Mouse (Mus musculus) cerebellum, adult 2 months (tissue): ENCODE results near the gene Slc24a2. TPM values are rescaled to one million over a fixed set of nuclear protein-coding genes. Genes with fewer than 3 reads are reported as not detected.

ENCODE experiments used
- DNase-seq, 2 experiments: peaks; one replicate each; pipeline ENCODE4 v3.0.0; 2021
- H3K27ac ChIP-seq: fragments of 200-500 bp; 2 replicates; pipeline ENCODE4 v1.5.1; 2012; ENCODE audit warnings: low read length, control low read depth, inconsistent platforms; ENCODE audit not compliant: insufficient read depth
- H3K27me3 ChIP-seq: fragments of 200-500 bp; 2 replicates; pipeline ENCODE4 v1.6.1; 2012; ENCODE audit warnings: inconsistent platforms, mild to moderate bottlenecking, low read length, moderate library complexity; ENCODE audit not compliant: control insufficient read depth, insufficient read depth
- H3K4me1 ChIP-seq: fragments of 200-500 bp; 2 replicates; pipeline ENCODE4 v1.6.1; 2011; ENCODE audit warnings: low read length; ENCODE audit not compliant: control insufficient read depth, insufficient read depth
- H3K4me3 ChIP-seq: fragments of 200-500 bp; replicated peaks from 2 replicates; pipeline ENCODE3; 2011; ENCODE audit warnings: mild to moderate bottlenecking, low read depth, low read length, control low read depth; ENCODE audit not compliant: insufficient read depth
- CTCF ChIP-seq: fragments of 200-500 bp; IDR thresholded peaks from 2 replicates; pipeline ENCODE4 v1.5.1; 2011; ENCODE audit warnings: low read depth, mild to moderate bottlenecking, control low read depth, low read length, moderate library complexity, borderline replicate concordance; ENCODE audit not compliant: insufficient read depth
- POLR2A ChIP-seq: fragments of 200-500 bp; IDR thresholded peaks from 2 replicates; pipeline ENCODE4 v1.6.1; 2011; ENCODE audit warnings: low read length, control low read depth, borderline replicate concordance; ENCODE audit not compliant: insufficient read depth
- WGBS: fragments of 180-500 bp; shearing (Covaris S2); methylation state at CpG from one replicate; pipeline ENCODE4 v1.1.7; 2018; 5-methylcytosine and 5-hydroxymethylcytosine counted together
- polyA plus RNA-seq: library from polyadenylated mRNA; depleted of rRNA; stranded (reverse); fragments of >200 nt; gene quantifications from 2 replicates; pipeline ENCODE4 v1.2.3, GENCODE M21; 2012

The Slc24a2 gene
- polyA plus RNA-seq, 1 experiment, result 83.2 TPM

- H3K27ac ChIP-seq, result no peak overlapping the region
- H3K4me3 ChIP-seq, result no peak overlapping the region
- no peaks in the 10 kb centered on the region for H3K27me3 ChIP-seq
- no peak for DNase-seq
- no peaks in the 10 kb centered on the region for H3K4me1 ChIP-seq
- WGBS, result 94% methylated on average over 2 of the region's 2 CpGs
- no peak for TF ChIP-seq POLR2A
- TF ChIP-seq CTCF, result no peak
Measured at GRCm38 (mm10) chr4:87149584-87149983, 80.7 kb downstream of the Slc24a2 start.

- WGBS, result 55% methylated on average over 12 of the region's 12 CpGs
- Histone ChIP-seq H3K27ac (peak overlapping the region; percentile 67; the same call in 1 of the 2 replicates), H3K4me1 (peaks cover 4% of the 10 kb centered on the region), H3K27me3 (no peaks in the 10 kb centered on the region), H3K4me3 (no peak overlapping the region)
- peak in 1 of 2 experiments; percentile 49 for DNase-seq
- TF ChIP-seq CTCF (no peak), POLR2A (no peak)
Measured at GRCm38 (mm10) chr4:87141590-87142365, 88.5 kb downstream of the Slc24a2 start.

- Histone ChIP-seq H3K4me1 (peaks cover 4% of the 10 kb centered on the region), H3K27me3 (no peaks in the 10 kb centered on the region), H3K4me3 (no peak overlapping the region), H3K27ac (no peak overlapping the region)
- WGBS, result 36% methylated on average over 3 of the region's 3 CpGs
- peak; percentile 36 to 40 for DNase-seq
- TF ChIP-seq CTCF (no peak), POLR2A (no peak)
Measured at GRCm38 (mm10) chr4:87140901-87141300, 89.4 kb downstream of the Slc24a2 start.

GRCm38 (mm10) chr4:87132525-87132924 lies 97.8 kb downstream of the Slc24a2 start:
- Histone ChIP-seq H3K27me3 (no peaks in the 10 kb centered on the region), H3K4me1 (no peaks in the 10 kb centered on the region), H3K4me3 (no peak overlapping the region), H3K27ac (no peak overlapping the region)
- no peak for TF ChIP-seq POLR2A
- TF ChIP-seq CTCF, result no peak
- no peak for DNase-seq
- WGBS, result 90% methylated on average over 5 of the region's 5 CpGs

GRCm38 (mm10) chr4:87126756-87127155 lies 103.5 kb downstream of the Slc24a2 start:
- WGBS, result 61% methylated on average over 4 of the region's 4 CpGs
- Histone ChIP-seq H3K27ac (no peak overlapping the region), H3K4me3 (no peak overlapping the region)

GRCm38 (mm10) chr4:87119758-87120157 lies 110.5 kb downstream of the Slc24a2 start:
- no peak for TF ChIP-seq CTCF
- no peak for TF ChIP-seq POLR2A
- Histone ChIP-seq H3K27ac (no peak overlapping the region), H3K4me1 (no peaks in the 10 kb centered on the region), H3K27me3 (no peaks in the 10 kb centered on the region), H3K4me3 (no peak overlapping the region)
- no peak for DNase-seq
- 68% methylated on average over 4 of the region's 4 CpGs for WGBS

More at GRCm38 (mm10) chr4:87126756-87127155, 103.5 kb downstream of the Slc24a2 start:
- no peak for TF ChIP-seq CTCF
- no peak for TF ChIP-seq POLR2A
- DNase-seq, result no peak
- no peaks in the 10 kb centered on the region for H3K27me3 ChIP-seq
- H3K4me1 ChIP-seq, result no peaks in the 10 kb centered on the region

- WGBS, result 37% methylated on average over 4 of the region's 4 CpGs
- Histone ChIP-seq H3K27me3 (no peaks in the 10 kb centered on the region), H3K27ac (no peak overlapping the region), H3K4me1 (no peaks in the 10 kb centered on the region), H3K4me3 (no peak overlapping the region)
- no peak for TF ChIP-seq CTCF
- TF ChIP-seq POLR2A, result no peak
- no peak for DNase-seq
Measured at GRCm38 (mm10) chr4:87115726-87116125, 114.6 kb downstream of the Slc24a2 start.
